Mouse (Mus musculus) activated CD4-positive, CD25-positive, alpha-beta regulatory T cell, adult 9 weeks (primary cell): Measurements from ENCODE around the gene Pi4k2b. TPM values are rescaled to one million over a fixed set of nuclear protein-coding genes. Genes with fewer than 3 reads are reported as not detected.

Experiments
- polyA plus RNA-seq: library from polyadenylated mRNA; unstranded; fragments of 100-300 nt; shearing (Covaris generic); gene quantifications from one replicate; pipeline ENCODE4 v1.2.1, GENCODE M21; 2017

Gene Pi4k2b
- 0.83 TPM for polyA plus RNA-seq

GRCm38 (mm10) chr5:52741391-52742111, at the start of gene Pi4k2b:
Gene Pi4k2b (plus strand): TSS chr5:52741574.

GRCm38 (mm10) chr5:52775237-52775636, 33.9 kb downstream of the Pi4k2b start, which contains the start of gene Zcchc4:
Gene Zcchc4 (plus strand): TSS chr5:52775409.

Other genes starting within 250 kb of the Pi4k2b start
- not detected for gene Lgi2, start 175.1 kb upstream of the Pi4k2b start, polyA plus RNA-seq
- 9.7 TPM for gene Sepsecs, start 71.9 kb upstream of the Pi4k2b start, polyA plus RNA-seq
- 20.4 TPM for gene Zcchc4, start 33.8 kb downstream of the Pi4k2b start, polyA plus RNA-seq
- 75.7 TPM for gene Anapc4, start 92.4 kb downstream of the Pi4k2b start, polyA plus RNA-seq